Mouse (Mus musculus): ENCODE measurements at regions not wholly inside any gene's neighbourhood (a gene's known extent, or its start where the extent isn't known, plus 50 kb on each side); places are given as distances from the start of the nearest gene placed in this dataset. TPM values are rescaled to one million over a fixed set of nuclear protein-coding genes. Genes with fewer than 3 reads are reported as not detected.

DNA sequence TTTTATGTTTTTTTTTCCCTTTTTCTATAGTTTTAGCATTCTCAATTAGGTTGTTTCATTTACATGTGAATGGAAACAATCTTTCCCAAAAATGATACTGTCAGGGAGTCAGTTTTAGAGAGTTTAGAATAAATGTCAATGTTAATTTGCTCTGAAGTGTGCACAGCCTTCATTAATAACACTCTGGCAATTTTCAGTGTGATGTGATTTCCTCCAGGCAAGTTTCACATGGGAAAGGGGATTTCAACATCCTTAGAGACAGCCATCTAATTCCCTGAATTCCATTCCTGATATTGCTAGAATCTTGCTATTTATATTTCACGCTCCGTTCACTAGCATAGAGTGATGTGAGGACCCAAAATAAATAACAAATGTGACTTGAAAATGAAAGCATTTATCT, 55.2 kb upstream of the Tecrl start:
- Histone ChIP-seq H3K27me3 (ENCODE audit: control insufficient read depth, insufficient read depth, low read length) (no peaks in the 10 kb centered on the region), H3K36me3 (replicated peaks; ENCODE audit: control insufficient read depth, insufficient read depth, low read length) (no peaks in the 10 kb centered on the region), H3K4me2 (ENCODE audit: low read depth, low read length) (no peak overlapping the region), H3K9me3 (replicated peaks; ENCODE audit: control insufficient read depth, low read length) (no peaks in the 10 kb centered on the region), H3K9ac (replicated peaks; ENCODE audit: low read depth, low read length) (no peak overlapping the region), H3K4me3 (ENCODE audit: low read depth, low read length) (no peak overlapping the region), H3K27ac (ENCODE audit: low read depth) (no peak overlapping the region), H3K4me1 (ENCODE audit: control insufficient read depth, insufficient read depth) (no peaks in the 10 kb centered on the region)
- DNase-seq (ENCODE audit: low spot score): no peak
- no peak for TF ChIP-seq CTCF (IDR thresholded peaks at IDR 0.05; ENCODE audit: low read depth)
- TF ChIP-seq EP300 (IDR thresholded peaks at IDR 0.05; ENCODE audit: low read depth): no peak
- 29% methylated on average over 2 of the region's 2 CpGs for WGBS
- ATAC-seq (ENCODE audit: insufficient read depth, low read depth): no peak

DNA sequence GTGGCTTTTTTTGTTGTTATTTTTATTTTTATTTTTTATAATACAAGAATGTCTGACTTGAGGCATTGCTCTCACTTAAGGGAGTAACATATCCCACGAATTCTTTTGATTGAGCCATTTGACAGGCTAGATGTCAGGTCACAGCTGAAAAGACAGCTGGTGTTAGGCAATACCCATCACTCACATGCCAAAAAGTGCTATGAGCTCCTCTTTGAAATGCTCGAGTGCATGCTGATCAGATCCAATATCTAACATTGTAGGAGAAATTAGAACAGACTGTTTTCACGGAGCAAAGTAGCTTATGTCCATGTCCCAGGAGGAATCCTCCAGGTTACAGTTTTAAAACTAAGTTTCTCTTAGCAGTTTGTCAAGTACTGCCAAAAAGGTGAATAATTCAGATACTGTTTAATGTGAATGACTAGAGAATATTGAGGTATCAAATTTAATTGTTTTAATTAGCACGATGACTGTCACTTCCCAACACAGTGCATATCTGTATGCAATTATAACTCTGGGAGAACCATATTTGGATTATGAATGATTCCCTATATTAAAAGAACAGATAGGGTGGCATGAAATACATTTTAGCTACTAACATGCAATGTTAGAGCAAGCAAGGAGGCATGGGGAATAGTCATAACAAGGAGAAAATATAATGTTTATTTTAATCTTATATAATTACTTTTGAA, 50.4 kb upstream of the Tecrl start:
- Histone ChIP-seq H3K27me3 (ENCODE audit: control insufficient read depth, insufficient read depth, low read length) (no peaks in the 10 kb centered on the region), H3K9me3 (replicated peaks; ENCODE audit: control insufficient read depth, low read length) (no peaks in the 10 kb centered on the region), H3K4me3 (ENCODE audit: low read depth, low read length) (no peak overlapping the region), H3K9ac (replicated peaks; ENCODE audit: low read depth, low read length) (no peak overlapping the region), H3K36me3 (replicated peaks; ENCODE audit: control insufficient read depth, insufficient read depth, low read length) (no peaks in the 10 kb centered on the region), H3K4me1 (ENCODE audit: control insufficient read depth, insufficient read depth) (no peaks in the 10 kb centered on the region), H3K27ac (ENCODE audit: low read depth) (no peak overlapping the region), H3K4me2 (ENCODE audit: low read depth, low read length) (no peak overlapping the region)
- no peak for DNase-seq (ENCODE audit: low spot score)
- no peak for ATAC-seq (ENCODE audit: insufficient read depth, low read depth)
- WGBS: 56% methylated on average over 4 of the region's 4 CpGs
- TF ChIP-seq EP300 (IDR thresholded peaks at IDR 0.05; ENCODE audit: low read depth): no peak
- TF ChIP-seq CTCF (IDR thresholded peaks at IDR 0.05; ENCODE audit: low read depth): no peak

Small RNA genes lying in the stretch of these regions (microRNA-seq; reads per million reads assigned to microRNA genes)
- gene Gm44303: not detected

All from heart, postnatal 0 days (tissue).